Mouse (Mus musculus) E14TG2a.4 (cell line): Measurements from ENCODE around the gene Ctnnb1.

Experiments used
- CTCF ChIP-seq: conservative IDR thresholded peaks from 2 replicates; pipeline ENCODE4 v1.5.1; 2014; ENCODE audit warnings: low read length
- NANOG ChIP-seq: IDR thresholded peaks from 2 replicates; pipeline ENCODE4 v1.6.1; 2014; ENCODE audit warnings: borderline replicate concordance, low read length, mixed read lengths
- POU5F1 ChIP-seq: IDR thresholded peaks from 2 replicates; pipeline ENCODE4 v1.6.1; 2014; ENCODE audit warnings: low read length, borderline replicate concordance

GRCm38 (mm10) chr9:120881121-120881520 lies 47.9 kb upstream of the Ctnnb1 start:
- no peak for TF ChIP-seq CTCF
- no peak for TF ChIP-seq NANOG
- no peak for TF ChIP-seq POU5F1
